Mouse (Mus musculus) intestine, embryonic 16.5 days (tissue): ENCODE results near the gene Bpifb3. TPM values are rescaled to one million over a fixed set of nuclear protein-coding genes. Genes with fewer than 3 reads are reported as not detected.

Experiments
- ATAC-seq: fragments of 200-750 bp; cut with Nextera tagmentation; 2 replicates; pipeline ENCODE4 v1.8.0; 2017; ENCODE audit warnings: moderate TSS enrichment, moderate library complexity
- H3K27ac ChIP-seq: fragments of 300-500 bp; sonication (generic); 2 replicates; pipeline ENCODE4 v1.5.1; 2014; ENCODE audit warnings: mild to moderate bottlenecking, low read length
- H3K27me3 ChIP-seq: fragments of 300-500 bp; sonication (generic); replicated peaks from 2 replicates; pipeline ENCODE4 v1.6.1; 2014; ENCODE audit warnings: low read length, control low read depth, mixed read lengths; ENCODE audit not compliant: control insufficient read depth, insufficient read depth
- H3K36me3 ChIP-seq: fragments of 300-500 bp; sonication (generic); 2 replicates; pipeline ENCODE4 v1.6.1; 2014; ENCODE audit warnings: low read length, control low read depth; ENCODE audit not compliant: control insufficient read depth, insufficient read depth
- H3K4me1 ChIP-seq: fragments of 300-500 bp; sonication (generic); 2 replicates; pipeline ENCODE4 v1.6.1; 2014; ENCODE audit warnings: low read length, control low read depth, mixed read lengths; ENCODE audit not compliant: control insufficient read depth, insufficient read depth
- H3K4me2 ChIP-seq: fragments of 300-500 bp; sonication (generic); 2 replicates; pipeline ENCODE4 v1.6.1; 2014; ENCODE audit warnings: low read depth, low read length, control low read depth
- H3K4me3 ChIP-seq: fragments of 300-500 bp; sonication (generic); 2 replicates; pipeline ENCODE4 v1.5.1; 2014; ENCODE audit warnings: mild to moderate bottlenecking, low read length
- H3K9ac ChIP-seq: fragments of 300-500 bp; sonication (generic); 2 replicates; pipeline ENCODE4 v1.6.1; 2014; ENCODE audit warnings: low read depth, low read length
- H3K9me3 ChIP-seq: fragments of 300-500 bp; sonication (generic); 2 replicates; pipeline ENCODE4 v1.6.1; 2016; ENCODE audit warnings: low read length, control low read depth; ENCODE audit not compliant: control insufficient read depth
- WGBS: fragments of 180-500 bp; shearing (Covaris S2); extraction: QIAGEN DNeasy Blood & Tissue Kit; methylation state at CpG from one replicate; pipeline ENCODE4 v1.1.7; 2014; 5-methylcytosine and 5-hydroxymethylcytosine counted together
- polyA plus RNA-seq: library from polyadenylated mRNA; unstranded; fragments of >200 nt; fragmentation: Nextera tagmentation; extraction: Ambion mirVana; gene quantifications from 2 replicates; pipeline ENCODE4 v1.2.1, GENCODE M21; 2015

Gene Bpifb3
- polyA plus RNA-seq, 1 experiment from 2014 or later, result not detected

GRCm38 (mm10) chr2:153970221-153970620 lies 52.2 kb downstream of the Bpifb3 start:
- no peaks in the 10 kb centered on the region for H3K4me1 ChIP-seq
- H3K9me3 ChIP-seq, result no peaks in the 10 kb centered on the region
- H3K27me3 ChIP-seq, result no peaks in the 10 kb centered on the region
- 78% methylated on average over 5 of the region's 5 CpGs for WGBS
- H3K4me3 ChIP-seq, result no peak overlapping the region
- no peaks in the 10 kb centered on the region for H3K36me3 ChIP-seq
- ATAC-seq, result no peak
- H3K27ac ChIP-seq, result no peak overlapping the region
- no peak overlapping the region for H3K9ac ChIP-seq
- no peak overlapping the region for H3K4me2 ChIP-seq

- WGBS, result 61% methylated on average over 5 of the region's 5 CpGs
- Histone ChIP-seq H3K4me1 (no peaks in the 10 kb centered on the region), H3K4me2 (no peak within 1 kb of the TSS), H3K36me3 (no peaks in the 10 kb centered on the region), H3K9ac (no peak within 1 kb of the TSS), H3K27ac (no peak within 1 kb of the TSS), H3K9me3 (no peaks in the 10 kb centered on the region), H3K4me3 (no peak within 1 kb of the TSS), H3K27me3 (no peaks in the 10 kb centered on the region)
- no peak for ATAC-seq
These were observed 56.6 kb downstream of the Bpifb3 start, which contains the start of gene Bpifa6 for GRCm38 (mm10) chr2:153974582-153974981. Bpifa6 (plus strand) TSS chr2:153974945.

Other genes with a start within 250 kb of the Bpifb3 start
- not detected in 2 replicates for gene Dnmt3c, start 221.6 kb upstream of the Bpifb3 start, polyA plus RNA-seq
- 200 and 227 TPM in 2 replicates for gene Mapre1, start 177.0 kb upstream of the Bpifb3 start, polyA plus RNA-seq
- 0.02 TPM in 1 of 2 replicates, not detected in the other for gene Efcab8, start 138.3 kb upstream of the Bpifb3 start, polyA plus RNA-seq
- not detected in 2 replicates for gene Sun5, start 47.1 kb upstream of the Bpifb3 start, polyA plus RNA-seq
- gene Bpifb2, start 43.2 kb upstream of the Bpifb3 start, polyA plus RNA-seq, result not detected in 2 replicates
- not detected in 2 replicates for gene Bpifb6, start 17.8 kb upstream of the Bpifb3 start, polyA plus RNA-seq
- gene Bpifb4, start 20.0 kb downstream of the Bpifb3 start, polyA plus RNA-seq, result not detected in 2 replicates
- not detected in 2 replicates for gene Bpifa6, start 56.7 kb downstream of the Bpifb3 start, polyA plus RNA-seq
- gene Bpifa2, start 90.0 kb downstream of the Bpifb3 start, polyA plus RNA-seq, result not detected in 2 replicates
- not detected in 2 replicates for gene Bpifa3, start 212.1 kb downstream of the Bpifb3 start, polyA plus RNA-seq
- gene Bpifa1, start 224.7 kb downstream of the Bpifb3 start, polyA plus RNA-seq, result not detected in 2 replicates
- gene Bpifa5, start 244.4 kb downstream of the Bpifb3 start, polyA plus RNA-seq, result not detected in 2 replicates